Mouse (Mus musculus): ENCODE results near the gene Adat3. TPM values are rescaled to one million over a fixed set of nuclear protein-coding genes. Genes with fewer than 3 reads are reported as not detected.

Adat3 gene
- polyA plus RNA-seq, 1 experiment = 17.0 TPM

DNA sequence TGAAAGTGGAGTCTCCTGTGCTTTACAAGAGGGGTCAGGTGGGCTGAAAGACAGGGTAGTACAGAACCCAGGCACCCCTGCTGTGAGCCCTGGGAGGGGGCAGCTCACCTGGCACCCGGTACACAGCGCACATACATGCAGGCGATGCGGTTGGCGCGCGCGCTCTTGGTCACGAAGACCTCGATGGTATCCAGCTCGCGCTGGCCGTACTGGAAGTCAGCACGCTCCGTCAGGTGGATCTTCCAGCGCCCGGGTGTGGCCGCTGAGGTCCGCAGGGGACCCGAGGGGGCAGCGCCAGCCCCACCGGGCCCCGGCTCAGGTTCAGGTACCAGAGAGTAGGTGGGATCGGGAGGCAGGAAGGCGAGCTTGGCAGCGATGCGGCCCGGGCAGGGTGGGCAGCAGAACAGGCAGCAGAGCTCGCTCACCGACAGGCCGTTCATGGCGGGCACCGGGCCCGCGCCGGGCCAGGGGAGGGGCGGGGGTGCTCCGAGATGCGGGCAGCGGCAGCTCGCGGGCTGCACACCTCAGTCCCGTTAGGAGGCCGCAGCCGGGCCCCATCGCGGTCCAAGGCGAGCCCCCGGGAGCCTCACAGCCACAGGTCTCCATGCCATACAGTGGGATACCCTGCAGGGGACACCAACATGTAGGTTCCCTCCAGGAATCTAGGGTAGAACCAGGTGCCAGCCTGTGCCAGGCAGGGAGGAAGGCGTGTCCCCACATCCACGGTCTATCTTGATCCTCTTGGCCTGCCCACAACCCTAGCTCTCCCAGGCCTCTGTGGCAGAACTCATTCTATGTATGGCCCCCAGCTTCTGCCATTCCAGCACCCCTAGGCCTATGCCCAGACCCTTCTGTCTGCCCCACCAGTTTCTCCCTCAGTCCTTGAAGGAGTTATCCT, 16.0 kb upstream of the Adat3 start:
- Histone ChIP-seq H3K27me3 (ENCODE audit: control insufficient read depth, insufficient read depth, low read length) (no peaks in the 10 kb centered on the region), H3K4me1 (ENCODE audit: control insufficient read depth, insufficient read depth, insufficient read length) (peaks cover 26% of the 10 kb centered on the region), H3K4me3 (ENCODE audit: extremely low read depth, insufficient read depth, insufficient read length) (no peak overlapping the region), H3K36me3 (ENCODE audit: control insufficient read depth, insufficient read depth, low read length) (peaks cover 19% of the 10 kb centered on the region), H3K27ac (ENCODE audit: insufficient read depth, low read length) (peak overlapping the region; percentile 45)
- 91% methylated on average over 41 of the region's 51 CpGs for WGBS
- TF ChIP-seq CTCF (IDR thresholded peaks at IDR 0.05; ENCODE audit: extremely low read depth, insufficient read depth, insufficient read length, insufficient replicate concordance) = no peak
- no peak for TF ChIP-seq POLR2A (IDR thresholded peaks at IDR 0.05; ENCODE audit: low read depth, low read length)
- DNase-seq (ENCODE audit: low read depth in 1 of 2, low spot score in 2 of 2) = no peak

DNA sequence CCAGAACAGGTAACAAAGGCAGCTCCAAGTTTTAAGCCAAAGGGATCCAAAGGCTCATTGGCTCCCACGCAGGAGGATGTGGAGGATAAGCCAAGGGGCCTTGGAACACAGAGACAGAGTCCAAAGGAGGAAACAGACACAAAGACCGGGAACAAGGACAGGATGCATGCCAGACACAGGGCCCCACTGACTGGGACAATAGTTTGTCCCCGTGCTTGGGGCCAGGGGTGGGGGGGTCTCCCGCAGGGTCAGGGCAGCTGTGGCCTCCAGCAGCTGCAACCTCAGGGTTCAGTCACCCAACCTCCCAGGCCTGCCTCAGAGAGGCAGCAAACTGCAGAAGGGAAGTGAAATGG, 15.4 kb upstream of the Adat3 start:
- peaks cover 26% of the 10 kb centered on the region for H3K4me1 ChIP-seq (ENCODE audit: control insufficient read depth, insufficient read depth, insufficient read length)
- 32% methylated on average over 4 of the region's 4 CpGs for WGBS
- H3K36me3 ChIP-seq (ENCODE audit: control insufficient read depth, insufficient read depth, low read length) = peaks cover 19% of the 10 kb centered on the region
- no peaks in the 10 kb centered on the region for H3K27me3 ChIP-seq (ENCODE audit: control insufficient read depth, insufficient read depth, low read length)
- no peak overlapping the region for H3K4me3 ChIP-seq (ENCODE audit: extremely low read depth, insufficient read depth, insufficient read length)
- peak overlapping the region; percentile 45 for H3K27ac ChIP-seq (ENCODE audit: insufficient read depth, low read length)
- no peak for TF ChIP-seq CTCF (IDR thresholded peaks at IDR 0.05; ENCODE audit: extremely low read depth, insufficient read depth, insufficient read length, insufficient replicate concordance)
- TF ChIP-seq POLR2A (IDR thresholded peaks at IDR 0.05; ENCODE audit: low read depth, low read length) = no peak
- no peak for DNase-seq (ENCODE audit: low read depth in 1 of 2, low spot score in 2 of 2)

DNA sequence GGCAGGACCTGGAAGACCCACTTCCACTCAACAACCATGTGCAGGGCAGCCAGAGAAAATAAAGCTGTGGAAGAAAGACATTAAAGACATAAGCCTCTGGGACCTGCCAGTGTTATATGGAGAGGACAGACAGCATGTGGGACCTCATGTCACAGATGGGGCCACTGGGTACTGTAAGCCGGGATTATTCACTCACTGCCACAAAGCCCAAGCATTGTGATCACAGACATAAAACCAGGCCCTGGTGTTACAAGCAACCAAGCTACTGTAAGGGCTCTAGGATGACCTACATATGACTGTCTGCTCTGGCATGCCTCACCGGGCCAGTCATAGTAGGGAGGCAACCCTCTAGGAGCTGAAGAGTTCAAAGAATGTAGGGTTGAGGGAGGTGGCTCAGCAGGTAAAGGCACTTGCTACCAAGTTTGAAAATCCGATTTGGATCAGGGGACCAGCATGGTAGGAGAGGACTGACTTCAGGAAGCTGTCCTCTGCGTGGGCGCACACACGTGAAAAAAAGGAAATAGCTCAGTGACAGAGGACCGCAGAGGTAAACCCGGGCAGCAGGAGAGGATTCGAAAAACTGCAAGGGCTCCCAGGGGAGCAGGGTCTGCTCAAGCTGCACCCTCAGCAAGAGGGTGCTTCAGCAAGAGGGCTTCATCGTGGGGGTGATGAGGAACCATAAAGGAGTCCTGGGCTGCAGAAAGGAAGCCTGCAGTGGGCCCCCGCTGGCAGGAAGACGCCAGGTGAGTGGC, 13.4 kb upstream of the Adat3 start:
- peak overlapping the region; percentile 76 for H3K4me3 ChIP-seq (ENCODE audit: extremely low read depth, insufficient read depth, insufficient read length)
- DNase-seq (ENCODE audit: low read depth in 1 of 2, low spot score in 2 of 2) = peak in 1 of 2 experiments; percentile 80
- peaks cover 12% of the 10 kb centered on the region for H3K36me3 ChIP-seq (ENCODE audit: control insufficient read depth, insufficient read depth, low read length)
- H3K27ac ChIP-seq (ENCODE audit: insufficient read depth, low read length) = peak overlapping the region; percentile 84
- no peaks in the 10 kb centered on the region for H3K27me3 ChIP-seq (ENCODE audit: control insufficient read depth, insufficient read depth, low read length)
- 4% methylated on average over 12 of the region's 12 CpGs for WGBS
- TF ChIP-seq POLR2A (IDR thresholded peaks at IDR 0.05; ENCODE audit: low read depth, low read length) = no peak
- no peak for TF ChIP-seq CTCF (IDR thresholded peaks at IDR 0.05; ENCODE audit: extremely low read depth, insufficient read depth, insufficient read length, insufficient replicate concordance)
- peaks cover 26% of the 10 kb centered on the region for H3K4me1 ChIP-seq (ENCODE audit: control insufficient read depth, insufficient read depth, insufficient read length)

DNA sequence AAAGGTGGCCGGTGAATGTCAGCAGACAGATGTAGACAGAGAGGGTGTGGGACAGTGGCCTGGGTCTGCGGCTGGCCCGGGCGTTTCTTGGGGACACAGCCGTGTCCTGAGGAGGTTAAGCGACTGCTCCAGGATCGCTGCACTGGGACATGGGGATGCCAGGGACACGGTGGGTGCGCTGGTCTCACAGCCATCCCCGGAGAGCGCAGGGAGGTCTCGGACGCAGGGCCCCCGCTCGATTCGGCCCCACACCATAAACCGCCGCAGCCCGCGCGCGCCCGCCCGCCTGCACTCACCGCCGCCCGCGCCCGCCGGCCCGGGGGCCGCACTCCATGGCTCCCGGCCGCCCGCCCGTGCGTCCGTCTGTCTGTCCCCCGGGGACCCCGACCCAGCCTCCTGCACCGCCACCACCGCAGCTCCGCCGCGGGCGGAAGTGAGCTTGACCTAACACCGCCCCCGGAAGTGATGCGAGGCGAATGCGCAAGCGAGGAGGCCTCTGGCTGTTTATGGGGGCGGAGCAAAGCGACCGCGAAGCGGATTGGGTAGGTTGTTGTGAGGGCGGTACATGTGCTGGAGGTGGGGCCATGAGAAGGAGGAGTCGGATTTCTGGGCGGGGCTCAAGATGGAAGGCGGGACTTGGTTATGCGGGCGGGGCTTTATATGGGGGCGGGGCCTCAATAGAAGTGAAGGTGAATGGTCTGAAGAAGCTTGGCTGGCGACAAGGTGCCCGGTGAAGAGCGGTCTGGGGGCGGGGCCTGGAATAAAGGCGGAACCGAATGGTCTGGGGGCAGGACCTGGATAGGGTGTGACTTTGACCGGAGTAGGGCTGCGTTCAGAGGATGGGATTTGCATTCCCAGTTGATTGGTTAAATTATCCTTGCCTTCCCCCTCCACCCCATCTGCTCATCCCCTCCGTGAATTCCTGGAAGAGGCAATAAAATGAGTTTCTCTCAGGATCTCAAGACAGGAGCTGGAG, 12.5 kb upstream of the Adat3 start, which contains the start of gene Abhd17a:
TSS of gene Abhd17a (minus strand) at position 463 of the 976 bp plus-strand sequence.
- DNase-seq (ENCODE audit: low read depth in 1 of 2, low spot score in 2 of 2) = peak; percentile 94 to 97
- WGBS = under 1% methylated on average over 72 of the region's 73 CpGs
- Histone ChIP-seq H3K27me3 (ENCODE audit: control insufficient read depth, insufficient read depth, low read length) (no peaks in the 10 kb centered on the region), H3K4me3 (ENCODE audit: extremely low read depth, insufficient read depth, insufficient read length) (peak within 1 kb of the TSS; percentile 76), H3K4me1 (ENCODE audit: control insufficient read depth, insufficient read depth, insufficient read length) (peaks cover 26% of the 10 kb centered on the region), H3K27ac (ENCODE audit: insufficient read depth, low read length) (peak within 1 kb of the TSS; percentile 84), H3K36me3 (ENCODE audit: control insufficient read depth, insufficient read depth, low read length) (peaks cover 12% of the 10 kb centered on the region)
- TF ChIP-seq CTCF (IDR thresholded peaks at IDR 0.05; ENCODE audit: extremely low read depth, insufficient read depth, insufficient read length, insufficient replicate concordance) (no peak), POLR2A (IDR thresholded peaks at IDR 0.05; ENCODE audit: low read depth, low read length) (peak; percentile 82)

DNA sequence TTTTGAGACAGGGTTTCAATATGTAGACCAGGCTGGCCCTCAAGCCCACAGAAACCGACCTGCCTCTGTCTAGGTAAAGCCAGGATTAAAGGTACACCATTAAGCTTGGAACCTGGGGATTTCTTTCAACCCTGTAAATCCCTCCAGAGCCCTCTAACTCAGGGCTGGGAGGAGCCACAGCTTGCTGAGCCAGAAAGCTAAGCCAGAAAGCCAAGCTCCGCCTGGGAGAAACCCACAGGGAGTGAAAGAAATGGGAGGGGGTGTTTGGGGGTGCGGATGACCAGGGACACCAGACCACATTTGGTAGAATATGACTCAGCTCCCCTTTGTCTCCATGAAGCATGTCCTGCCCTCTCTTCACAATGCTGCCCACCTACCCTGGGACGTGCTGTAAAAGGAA, 6.4 kb upstream of the Adat3 start:
- Histone ChIP-seq H3K27ac (ENCODE audit: insufficient read depth, low read length) (no peak overlapping the region), H3K36me3 (ENCODE audit: control insufficient read depth, insufficient read depth, low read length) (no peaks in the 10 kb centered on the region), H3K4me3 (ENCODE audit: extremely low read depth, insufficient read depth, insufficient read length) (no peak overlapping the region), H3K27me3 (ENCODE audit: control insufficient read depth, insufficient read depth, low read length) (no peaks in the 10 kb centered on the region), H3K4me1 (ENCODE audit: control insufficient read depth, insufficient read depth, insufficient read length) (no peaks in the 10 kb centered on the region)
- no peak for DNase-seq (ENCODE audit: low read depth in 1 of 2, low spot score in 2 of 2)
- TF ChIP-seq CTCF (IDR thresholded peaks at IDR 0.05; ENCODE audit: extremely low read depth, insufficient read depth, insufficient read length, insufficient replicate concordance) (no peak), POLR2A (IDR thresholded peaks at IDR 0.05; ENCODE audit: low read depth, low read length) (no peak)
- WGBS = 70% methylated on average over 4 of the region's 4 CpGs

DNA sequence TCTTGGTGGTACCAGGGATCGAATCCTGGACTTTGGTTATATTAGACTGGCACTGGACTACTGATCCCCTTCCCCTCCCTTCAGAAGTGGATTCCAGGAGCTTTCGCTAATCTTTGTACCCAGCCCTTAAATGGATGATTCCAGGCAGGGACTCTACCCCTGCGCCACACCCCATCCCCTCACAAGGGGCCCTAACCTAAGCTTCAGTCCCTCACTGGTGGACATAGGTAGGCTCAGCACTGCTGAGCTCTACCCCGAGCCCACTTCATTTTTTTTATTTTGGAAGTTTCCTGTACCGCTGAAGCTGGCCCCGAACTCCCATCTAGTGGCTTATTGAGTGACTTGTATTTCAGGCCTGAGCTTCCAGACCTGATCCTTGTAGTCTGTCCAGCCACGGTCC, 684 bp downstream of the Adat3 start:
- Histone ChIP-seq H3K27me3 (ENCODE audit: control insufficient read depth, insufficient read depth, low read length) (no peaks in the 10 kb centered on the region), H3K4me3 (ENCODE audit: extremely low read depth, insufficient read depth, insufficient read length) (peak overlapping the region; percentile 82), H3K4me1 (ENCODE audit: control insufficient read depth, insufficient read depth, insufficient read length) (peaks cover 35% of the 10 kb centered on the region), H3K36me3 (ENCODE audit: control insufficient read depth, insufficient read depth, low read length) (peaks cover 14% of the 10 kb centered on the region), H3K27ac (ENCODE audit: insufficient read depth, low read length) (peak overlapping the region; percentile 90)
- 24% methylated on average over 7 of the region's 7 CpGs for WGBS
- no peak for DNase-seq (ENCODE audit: low read depth in 1 of 2, low spot score in 2 of 2)
- no peak for TF ChIP-seq CTCF (IDR thresholded peaks at IDR 0.05; ENCODE audit: extremely low read depth, insufficient read depth, insufficient read length, insufficient replicate concordance)
- TF ChIP-seq POLR2A (IDR thresholded peaks at IDR 0.05; ENCODE audit: low read depth, low read length) = no peak

All from spleen, adult 2 months (tissue).